Mouse (Mus musculus): ENCODE measurements around the gene Tlr6. TPM values are rescaled to one million over a fixed set of nuclear protein-coding genes. Genes with fewer than 3 reads are reported as not detected.

The Tlr6 gene
- total and polyA plus RNA-seq, 2 experiments from 2014 or later = 0.38 to 0.41 TPM

GRCm38 (mm10) chr5:64918616-64919597 is 41.0 kb downstream of the Tlr6 start:
- 91% methylated on average over 6 of the region's 6 CpGs for WGBS

GRCm38 (mm10) chr5:64917721-64918120 is 42.2 kb downstream of the Tlr6 start:
- Histone ChIP-seq H3K4me3 (ENCODE audit: low read depth, low read length) (no peak overlapping the region), H3K9me3 (ENCODE audit: low read length) (no peaks in the 10 kb centered on the region), H3K36me3 (ENCODE audit: insufficient read depth, low read length) (no peaks in the 10 kb centered on the region), H3K4me2 (ENCODE audit: low read depth, low read length, poor library complexity, severe bottlenecking) (no peak overlapping the region), H3K27me3 (ENCODE audit: insufficient read depth, low read length) (no peaks in the 10 kb centered on the region), H3K4me1 (ENCODE audit: insufficient read depth, low read length) (no peaks in the 10 kb centered on the region), H3K27ac (ENCODE audit: low read depth, low read length) (no peak overlapping the region), H3K9ac (replicated peaks; ENCODE audit: low read length, poor library complexity, severe bottlenecking) (no peak overlapping the region)
- no peak for TF ChIP-seq CTCF (IDR thresholded peaks at IDR 0.05)
- ATAC-seq (ENCODE audit: low FRiP score) (no peak), DNase-seq (ENCODE audit: low spot score) (no peak)
- WGBS = 97% methylated on average over 11 of the region's 11 CpGs

More at GRCm38 (mm10) chr5:64918616-64919597, 41.0 kb downstream of the Tlr6 start:
- Histone ChIP-seq H3K9me3 (ENCODE audit: low read length) (no peaks in the 10 kb centered on the region), H3K27ac (ENCODE audit: low read depth, low read length) (no peak overlapping the region), H3K4me1 (ENCODE audit: insufficient read depth, low read length) (no peaks in the 10 kb centered on the region), H3K4me2 (ENCODE audit: low read depth, low read length, poor library complexity, severe bottlenecking) (no peak overlapping the region), H3K9ac (replicated peaks; ENCODE audit: low read length, poor library complexity, severe bottlenecking) (no peak overlapping the region), H3K27me3 (ENCODE audit: insufficient read depth, low read length) (no peaks in the 10 kb centered on the region), H3K36me3 (ENCODE audit: insufficient read depth, low read length) (no peaks in the 10 kb centered on the region), H3K4me3 (ENCODE audit: low read depth, low read length) (no peak overlapping the region)
- ATAC-seq (ENCODE audit: low FRiP score) (no peak), DNase-seq (ENCODE audit: low spot score) (no peak)
- TF ChIP-seq CTCF (IDR thresholded peaks at IDR 0.05) = no peak

- no peak for DNase-seq (ENCODE audit: low spot score)
- no peak for TF ChIP-seq CTCF (IDR thresholded peaks at IDR 0.05)
- no peaks in the 10 kb centered on the region for H3K4me1 ChIP-seq (ENCODE audit: insufficient read depth, low read length)
- H3K9me3 ChIP-seq (ENCODE audit: low read length) = no peaks in the 10 kb centered on the region
- H3K9ac ChIP-seq (replicated peaks; ENCODE audit: low read length, poor library complexity, severe bottlenecking) = no peak overlapping the region
- WGBS = 98% methylated on average over 9 of the region's 9 CpGs
- no peak overlapping the region for H3K4me2 ChIP-seq (ENCODE audit: low read depth, low read length, poor library complexity, severe bottlenecking)
- H3K27ac ChIP-seq (ENCODE audit: low read depth, low read length) = no peak overlapping the region
- no peak overlapping the region for H3K4me3 ChIP-seq (ENCODE audit: low read depth, low read length)
- H3K27me3 ChIP-seq (ENCODE audit: insufficient read depth, low read length) = no peaks in the 10 kb centered on the region
- H3K36me3 ChIP-seq (ENCODE audit: insufficient read depth, low read length) = no peaks in the 10 kb centered on the region
- no peak for ATAC-seq (ENCODE audit: low FRiP score)
These were observed 42.7 kb downstream of the Tlr6 start for GRCm38 (mm10) chr5:64917161-64917560.

- 87% methylated on average over 6 of the region's 6 CpGs for WGBS
- ATAC-seq (ENCODE audit: low FRiP score) (no peak), DNase-seq (ENCODE audit: low spot score) (no peak)
- Histone ChIP-seq H3K27me3 (ENCODE audit: insufficient read depth, low read length) (no peaks in the 10 kb centered on the region), H3K9me3 (ENCODE audit: low read length) (no peaks in the 10 kb centered on the region), H3K9ac (replicated peaks; ENCODE audit: low read length, poor library complexity, severe bottlenecking) (no peak overlapping the region), H3K36me3 (ENCODE audit: insufficient read depth, low read length) (no peaks in the 10 kb centered on the region), H3K27ac (ENCODE audit: low read depth, low read length) (no peak overlapping the region), H3K4me2 (ENCODE audit: low read depth, low read length, poor library complexity, severe bottlenecking) (no peak overlapping the region), H3K4me1 (ENCODE audit: insufficient read depth, low read length) (no peaks in the 10 kb centered on the region), H3K4me3 (ENCODE audit: low read depth, low read length) (no peak overlapping the region)
- no peak for TF ChIP-seq CTCF (IDR thresholded peaks at IDR 0.05)
These were observed 51.2 kb downstream of the Tlr6 start for GRCm38 (mm10) chr5:64908585-64909284.

- 96% methylated on average over 5 of the region's 5 CpGs for WGBS
- H3K4me2 ChIP-seq (ENCODE audit: low read depth, low read length, poor library complexity, severe bottlenecking) = no peak overlapping the region
- ATAC-seq (ENCODE audit: low FRiP score) = no peak
- no peaks in the 10 kb centered on the region for H3K4me1 ChIP-seq (ENCODE audit: insufficient read depth, low read length)
- no peaks in the 10 kb centered on the region for H3K27me3 ChIP-seq (ENCODE audit: insufficient read depth, low read length)
- DNase-seq (ENCODE audit: low spot score) = no peak
- no peak overlapping the region for H3K27ac ChIP-seq (ENCODE audit: low read depth, low read length)
- no peak overlapping the region for H3K4me3 ChIP-seq (ENCODE audit: low read depth, low read length)
- H3K9ac ChIP-seq (replicated peaks; ENCODE audit: low read length, poor library complexity, severe bottlenecking) = no peak overlapping the region
- TF ChIP-seq CTCF (IDR thresholded peaks at IDR 0.05) = no peak
- H3K9me3 ChIP-seq (ENCODE audit: low read length) = no peaks in the 10 kb centered on the region
- no peaks in the 10 kb centered on the region for H3K36me3 ChIP-seq (ENCODE audit: insufficient read depth, low read length)
These were observed 52.0 kb downstream of the Tlr6 start for GRCm38 (mm10) chr5:64907906-64908305.
